Mouse (Mus musculus) embryonic facial prominence, embryonic 11.5 days (tissue): ENCODE results near the gene H2-DMb1. TPM values are rescaled to one million over a fixed set of nuclear protein-coding genes. Genes with fewer than 3 reads are reported as not detected.
A peak's percentile ranks its signal among the peaks of the same experiment; 100 is the strongest.
"Not testable (repeated sequence)": the region's sequence is repeated elsewhere in the genome, so short reads cannot be mapped to it uniquely, and the experiment has no call there.

Experiments
- ATAC-seq: fragments of 200-750 bp; cut with Nextera tagmentation; replicated peaks from 2 replicates; pipeline ENCODE4 v1.8.0; 2017; ENCODE audit warnings: low read depth; ENCODE audit not compliant: insufficient number of reproducible peaks, low FRiP score, low TSS enrichment
- DNase-seq: peaks from one replicate; pipeline ENCODE4 v3.0.0-alpha.2; 2015; ENCODE audit warnings: low spot score
- H3K27ac ChIP-seq: fragments of 300-500 bp; sonication (generic); replicated peaks from 2 replicates; pipeline ENCODE4 v1.5.1; 2014; ENCODE audit warnings: mild to moderate bottlenecking, low read depth, low read length, control low read depth
- H3K27me3 ChIP-seq: fragments of 300-500 bp; sonication (generic); 2 replicates; pipeline ENCODE4 v1.6.1; 2014; ENCODE audit warnings: mild to moderate bottlenecking, low read length, moderate library complexity, mixed read lengths; ENCODE audit not compliant: control insufficient read depth, insufficient read depth
- H3K36me3 ChIP-seq: fragments of 300-500 bp; sonication (generic); replicated peaks from 2 replicates; pipeline ENCODE4 v1.6.1; 2014; ENCODE audit warnings: low read depth, mild to moderate bottlenecking, low read length, moderate library complexity, mixed read lengths; ENCODE audit not compliant: control insufficient read depth, insufficient read depth
- H3K4me1 ChIP-seq: fragments of 300-500 bp; sonication (generic); 2 replicates; pipeline ENCODE4 v1.6.1; 2014; ENCODE audit warnings: low read length, mixed read lengths; ENCODE audit not compliant: control insufficient read depth, insufficient read depth
- H3K4me2 ChIP-seq: fragments of 300-500 bp; sonication (generic); 2 replicates; pipeline ENCODE4 v1.6.1; 2014; ENCODE audit warnings: low read depth, mild to moderate bottlenecking, control low read depth, low read length, moderate library complexity
- H3K4me3 ChIP-seq: fragments of 300-500 bp; sonication (generic); 2 replicates; pipeline ENCODE4 v1.5.1; 2014; ENCODE audit warnings: low read depth, low read length, control low read depth
- H3K9ac ChIP-seq: fragments of 300-500 bp; sonication (generic); replicated peaks from 2 replicates; pipeline ENCODE4 v1.6.1; 2014; ENCODE audit warnings: mild to moderate bottlenecking, control low read depth, low read length
- H3K9me3 ChIP-seq: fragments of 300-500 bp; sonication (generic); replicated peaks from 2 replicates; pipeline ENCODE4 v1.6.1; 2016; ENCODE audit warnings: mild to moderate bottlenecking, low read length, inconsistent platforms, mixed read lengths; ENCODE audit not compliant: control insufficient read depth
- WGBS: fragments of 180-500 bp; shearing (Covaris S2); extraction: QIAGEN DNeasy Blood & Tissue Kit; methylation state at CpG from one replicate; pipeline ENCODE4 v1.1.7; 2014; 5-methylcytosine and 5-hydroxymethylcytosine counted together
- polyA plus RNA-seq: library from polyadenylated mRNA; unstranded; fragments of >200 nt; fragmentation: Nextera tagmentation; extraction: Ambion mirVana; gene quantifications from 2 replicates; pipeline ENCODE4 v1.2.1, GENCODE M21; 2014

H2-DMb1 gene
- polyA plus RNA-seq, 1 experiment from 2014 or later = 1.3 TPM

- no peak for ATAC-seq
- no peaks in the 10 kb centered on the region; the same call in none of the 2 replicates for H3K27me3 ChIP-seq
- H3K9ac ChIP-seq = no peak overlapping the region
- WGBS = 73% methylated on average over 5 of the region's 5 CpGs
- H3K27ac ChIP-seq = no peak overlapping the region
- H3K4me2 ChIP-seq = no peak overlapping the region
- H3K4me1 ChIP-seq = no peaks in the 10 kb centered on the region; the same call in 1 of the 2 replicates
- no peak overlapping the region for H3K4me3 ChIP-seq
- no peaks in the 10 kb centered on the region for H3K36me3 ChIP-seq
- no peak for DNase-seq
- H3K9me3 ChIP-seq = no peaks in the 10 kb centered on the region
These were observed 9.4 kb upstream of the H2-DMb1 start for GRCm38 (mm10) chr17:34143461-34143860.

GRCm38 (mm10) chr17:34144221-34144620 is 8.7 kb upstream of the H2-DMb1 start:
- H3K4me3 ChIP-seq, ATAC-seq, H3K27ac ChIP-seq, H3K4me1 ChIP-seq, DNase-seq, H3K36me3 ChIP-seq, H3K4me2 ChIP-seq, H3K27me3 ChIP-seq, H3K9me3 ChIP-seq, H3K9ac ChIP-seq: not testable (repeated sequence)
- 89% methylated on average over 4 of the region's 4 CpGs for WGBS

DNA sequence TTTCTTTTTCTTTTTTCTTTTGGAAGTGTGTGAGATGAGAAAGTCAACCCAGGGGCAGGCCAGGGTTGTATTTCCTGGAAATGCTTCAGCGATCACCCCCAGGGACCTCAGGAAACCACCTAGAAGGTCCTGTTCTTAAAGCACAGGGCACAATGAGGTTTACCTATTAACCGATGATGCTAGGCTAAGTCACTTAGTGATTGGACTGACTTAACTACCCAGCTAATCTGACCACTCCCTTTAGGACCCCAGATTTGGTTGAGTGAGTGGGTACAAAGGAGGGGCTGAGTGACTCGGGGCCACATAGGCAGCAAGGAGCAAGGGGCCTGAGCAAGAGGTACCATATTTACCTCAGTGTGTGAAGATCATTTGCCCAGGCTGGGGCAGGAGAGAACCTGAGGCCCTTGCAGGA is 7.9 kb upstream of the H2-DMb1 start:
- H3K4me1 ChIP-seq = no peaks in the 10 kb centered on the region; the same call in 1 of the 2 replicates
- no peak overlapping the region for H3K4me3 ChIP-seq
- H3K27ac ChIP-seq = no peak overlapping the region
- no peaks in the 10 kb centered on the region for H3K36me3 ChIP-seq
- ATAC-seq (no peak), DNase-seq (no peak)
- H3K4me2 ChIP-seq = no peak overlapping the region
- H3K27me3 ChIP-seq = no peaks in the 10 kb centered on the region; the same call in 1 of the 2 replicates
- 74% methylated on average over 3 of the region's 3 CpGs for WGBS
- H3K9ac ChIP-seq = no peak overlapping the region
- H3K9me3 ChIP-seq = no peaks in the 10 kb centered on the region

GRCm38 (mm10) chr17:34155534-34155933 is 2.7 kb downstream of the H2-DMb1 start:
- Histone ChIP-seq H3K27me3 (no peaks in the 10 kb centered on the region), H3K4me1 (no peaks in the 10 kb centered on the region), H3K9me3 (no peaks in the 10 kb centered on the region), H3K27ac (no peak overlapping the region), H3K4me2 (no peak overlapping the region), H3K36me3 (no peaks in the 10 kb centered on the region), H3K4me3 (no peak overlapping the region), H3K9ac (no peak overlapping the region)
- ATAC-seq (no peak), DNase-seq (no peak)
- WGBS = 62% methylated on average over 5 of the region's 5 CpGs

DNA sequence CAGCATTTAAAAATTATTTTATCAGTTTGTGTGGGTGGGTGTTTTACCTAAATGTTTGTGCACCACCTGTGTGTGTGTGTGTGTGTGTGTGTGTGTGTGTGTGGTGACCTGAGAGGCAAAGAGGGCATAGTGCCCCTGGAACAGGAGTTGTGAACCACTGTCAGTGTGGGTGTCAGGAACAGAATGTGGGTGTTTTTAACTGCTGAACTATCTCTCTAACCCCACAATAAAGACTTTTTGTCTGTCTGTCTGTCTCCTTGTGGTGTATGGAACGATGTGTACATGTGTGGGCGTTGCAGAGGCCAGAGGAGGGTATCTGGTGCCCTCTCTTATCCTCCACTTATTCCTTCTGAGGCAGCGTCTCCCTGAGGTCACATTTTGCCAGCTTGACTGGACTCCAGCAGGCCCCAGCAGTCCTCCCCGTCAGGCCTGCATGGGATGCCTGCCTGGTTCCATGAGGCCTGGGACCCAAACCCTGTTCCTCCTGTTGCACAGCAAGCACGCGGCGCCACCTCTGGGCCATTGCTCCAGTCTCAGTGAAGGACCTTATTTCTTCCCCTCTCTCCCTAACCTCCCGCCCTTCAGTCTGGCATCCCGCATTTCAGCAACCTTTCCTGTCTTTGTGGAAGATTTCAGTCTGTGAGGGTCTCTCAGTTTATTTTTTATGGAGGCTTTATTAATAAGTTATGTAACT is 11.5 kb downstream of the H2-DMb1 start:
- WGBS = 37% methylated on average over 9 of the region's 9 CpGs
- DNase-seq (no peak), ATAC-seq (no peak)
- H3K36me3 ChIP-seq = no peaks in the 10 kb centered on the region
- H3K27me3 ChIP-seq = no peaks in the 10 kb centered on the region
- H3K9ac ChIP-seq = no peak overlapping the region
- H3K4me1 ChIP-seq = no peaks in the 10 kb centered on the region
- H3K4me3 ChIP-seq = no peak overlapping the region
- H3K4me2 ChIP-seq = no peak overlapping the region
- no peaks in the 10 kb centered on the region for H3K9me3 ChIP-seq
- H3K27ac ChIP-seq = no peak overlapping the region

- no peak for ATAC-seq
- Histone ChIP-seq H3K4me2 (no peak overlapping the region), H3K27me3 (no peaks in the 10 kb centered on the region), H3K9ac (no peak overlapping the region), H3K4me3 (no peak overlapping the region), H3K36me3 (no peaks in the 10 kb centered on the region), H3K27ac (no peak overlapping the region), H3K4me1 (no peaks in the 10 kb centered on the region), H3K9me3 (no peaks in the 10 kb centered on the region)
- no peak for DNase-seq
- 78% methylated on average over 6 of the region's 6 CpGs for WGBS
These were observed 12.3 kb downstream of the H2-DMb1 start for GRCm38 (mm10) chr17:34165033-34165730.

GRCm38 (mm10) chr17:34169279-34169678 is 16.4 kb downstream of the H2-DMb1 start:
- WGBS = 4% methylated on average over 2 of the region's 2 CpGs
- ATAC-seq = no peak

GRCm38 (mm10) chr17:34170487-34170876 is 17.6 kb downstream of the H2-DMb1 start:
- WGBS = 26% methylated on average over 4 of the region's 4 CpGs
- H3K27me3 ChIP-seq = no peaks in the 10 kb centered on the region
- DNase-seq = no peak

More at GRCm38 (mm10) chr17:34169279-34169678, 16.4 kb downstream of the H2-DMb1 start:
- Histone ChIP-seq H3K9me3 (no peaks in the 10 kb centered on the region), H3K4me1 (no peaks in the 10 kb centered on the region), H3K4me2 (no peak overlapping the region), H3K36me3 (no peaks in the 10 kb centered on the region), H3K27ac (no peak overlapping the region), H3K9ac (no peak overlapping the region), H3K27me3 (no peaks in the 10 kb centered on the region), H3K4me3 (no peak overlapping the region)
- peak; percentile 66 for DNase-seq

More at GRCm38 (mm10) chr17:34170487-34170876, 17.6 kb downstream of the H2-DMb1 start:
- no peak overlapping the region for H3K27ac ChIP-seq
- no peak overlapping the region for H3K4me3 ChIP-seq
- H3K9me3 ChIP-seq = no peaks in the 10 kb centered on the region
- ATAC-seq = no peak
- no peak overlapping the region for H3K4me2 ChIP-seq
- no peak overlapping the region for H3K9ac ChIP-seq
- no peaks in the 10 kb centered on the region for H3K36me3 ChIP-seq
- no peaks in the 10 kb centered on the region for H3K4me1 ChIP-seq
